Mouse (Mus musculus) heart, postnatal 0 days (tissue): Measurements from ENCODE around the gene Clec4g. TPM values are rescaled to one million over a fixed set of nuclear protein-coding genes. Genes with fewer than 3 reads are reported as not detected.
A peak's percentile ranks its signal among the peaks of the same experiment; 100 is the strongest.

Experiments used
- ATAC-seq: fragments of 200-750 bp; cut with Nextera tagmentation; 2 replicates; pipeline ENCODE4 v1.8.0; 2017; ENCODE audit warnings: low read depth, moderate number of reproducible peaks, moderate library complexity; ENCODE audit not compliant: insufficient read depth
- DNase-seq: peaks from one replicate; pipeline ENCODE4 v3.0.0-alpha.2; 2016; ENCODE audit warnings: low spot score
- H3K27ac ChIP-seq: fragments of 300-500 bp; sonication (generic); 2 replicates; pipeline ENCODE4 v1.5.1; 2014; ENCODE audit warnings: low read depth, mild to moderate bottlenecking
- H3K27me3 ChIP-seq: fragments of 300-500 bp; sonication (generic); 2 replicates; pipeline ENCODE4 v1.6.1; 2014; ENCODE audit warnings: low read length, mixed read lengths; ENCODE audit not compliant: control insufficient read depth, insufficient read depth
- H3K36me3 ChIP-seq: fragments of 300-500 bp; sonication (generic); replicated peaks from 2 replicates; pipeline ENCODE4 v1.6.1; 2014; ENCODE audit warnings: low read length, mixed read lengths; ENCODE audit not compliant: control insufficient read depth, insufficient read depth
- H3K4me1 ChIP-seq: fragments of 300-500 bp; sonication (generic); 2 replicates; pipeline ENCODE4 v1.6.1; 2014; ENCODE audit warnings: antibody characterized with exemption; ENCODE audit not compliant: control insufficient read depth, insufficient read depth
- H3K4me2 ChIP-seq: fragments of 300-500 bp; sonication (generic); 2 replicates; pipeline ENCODE4 v1.6.1; 2014; ENCODE audit warnings: low read depth, mild to moderate bottlenecking, low read length, moderate library complexity
- H3K4me3 ChIP-seq: fragments of 300-500 bp; sonication (generic); 2 replicates; pipeline ENCODE4 v1.5.1; 2014; ENCODE audit warnings: low read depth, low read length
- H3K9ac ChIP-seq: fragments of 300-500 bp; sonication (generic); replicated peaks from 2 replicates; pipeline ENCODE4 v1.6.1; 2014; ENCODE audit warnings: low read depth, low read length, mixed read lengths
- H3K9me3 ChIP-seq: fragments of 300-500 bp; sonication (generic); replicated peaks from 2 replicates; pipeline ENCODE4 v1.6.1; 2016; ENCODE audit warnings: low read length; ENCODE audit not compliant: control insufficient read depth
- CTCF ChIP-seq: IDR thresholded peaks from 2 replicates; pipeline ENCODE4 v1.5.1; 2016; ENCODE audit warnings: antibody characterized with exemption, control low read depth, low read depth
- EP300 ChIP-seq: IDR thresholded peaks from 2 replicates; pipeline ENCODE4 v1.6.1; 2016; ENCODE audit warnings: antibody characterized with exemption, low read depth
- WGBS: fragments of 180-500 bp; shearing (Covaris S2); extraction: QIAGEN DNeasy Blood & Tissue Kit; methylation state at CpG from one replicate; pipeline ENCODE4 v1.1.7; 2014; 5-methylcytosine and 5-hydroxymethylcytosine counted together
- polyA plus RNA-seq: library from polyadenylated mRNA; unstranded; fragments of >200 nt; fragmentation: Nextera tagmentation; extraction: Ambion mirVana; gene quantifications from 2 replicates; pipeline ENCODE4 v1.2.1, GENCODE M21; 2015
- total RNA-seq: library from RNA; depleted of rRNA; stranded (reverse); fragments of >200 nt; gene quantifications from 2 replicates; pipeline ENCODE4 v1.2.3, GENCODE M21; 2014; ENCODE audit warnings: low replicate concordance

Gene Clec4g
- total and polyA plus RNA-seq, 2 experiments from 2014 or later = 2.5 TPM; not detected in 1

GRCm38 (mm10) chr8:3707611-3708010 lies 12.8 kb downstream of the Clec4g start:
- no peak overlapping the region for H3K27ac ChIP-seq
- H3K9me3 ChIP-seq = no peaks in the 10 kb centered on the region
- 52% methylated on average over 7 of the region's 7 CpGs for WGBS
- H3K9ac ChIP-seq = no peak overlapping the region
- H3K36me3 ChIP-seq = no peaks in the 10 kb centered on the region
- H3K4me2 ChIP-seq = no peak overlapping the region
- ATAC-seq (no peak), DNase-seq (no peak)
- no peaks in the 10 kb centered on the region; the same call in 1 of the 2 replicates for H3K4me1 ChIP-seq
- no peaks in the 10 kb centered on the region for H3K27me3 ChIP-seq
- no peak for TF ChIP-seq CTCF
- TF ChIP-seq EP300 = no peak
- H3K4me3 ChIP-seq = no peak overlapping the region

DNA sequence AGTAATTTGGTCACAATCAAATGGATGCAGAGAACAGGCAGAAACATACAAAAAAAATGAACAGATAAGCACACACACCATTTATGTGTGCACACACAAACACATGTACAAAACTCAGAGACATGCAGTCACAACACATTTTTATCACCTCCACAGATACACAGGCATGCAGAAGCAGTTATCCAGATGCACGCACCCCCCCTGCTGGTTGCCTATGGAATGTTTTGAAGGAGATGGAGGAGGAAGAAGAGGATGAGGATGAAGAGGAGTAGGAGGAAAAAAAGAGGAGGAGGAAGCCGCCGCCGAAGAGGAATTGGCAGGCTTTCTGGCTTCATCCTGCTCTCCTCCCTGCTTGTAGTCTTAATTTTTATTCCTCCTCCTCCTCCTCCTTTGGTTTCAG lies 14.7 kb downstream of the Clec4g start:
- no peak overlapping the region for H3K27ac ChIP-seq

GRCm38 (mm10) chr8:3701491-3701890 lies 19.0 kb downstream of the Clec4g start:
- Histone ChIP-seq H3K9ac (no peak overlapping the region), H3K4me3 (no peak overlapping the region), H3K27me3 (no peaks in the 10 kb centered on the region), H3K4me1 (no peaks in the 10 kb centered on the region), H3K36me3 (no peaks in the 10 kb centered on the region), H3K4me2 (no peak overlapping the region), H3K9me3 (no peaks in the 10 kb centered on the region), H3K27ac (no peak overlapping the region)
- ATAC-seq (no peak), DNase-seq (no peak)
- no peak for TF ChIP-seq CTCF
- no peak for TF ChIP-seq EP300
- 94% methylated on average over 1 of the region's 1 CpGs for WGBS

More for the DNA sequence above, 14.7 kb downstream of the Clec4g start:
- Histone ChIP-seq H3K9ac (no peak overlapping the region), H3K27me3 (no peaks in the 10 kb centered on the region), H3K4me1 (no peaks in the 10 kb centered on the region), H3K9me3 (no peaks in the 10 kb centered on the region), H3K4me3 (no peak overlapping the region), H3K36me3 (no peaks in the 10 kb centered on the region), H3K4me2 (no peak overlapping the region)
- no peak for ATAC-seq
- no peak for DNase-seq
- TF ChIP-seq CTCF (peak; percentile 44), EP300 (no peak)
- WGBS = 55% methylated on average over 4 of the region's 4 CpGs

GRCm38 (mm10) chr8:3694121-3694520 lies 26.3 kb downstream of the Clec4g start, which contains the start of gene Fcer2a:
Gene Fcer2a, minus strand, starts transcription at chr8:3694175.
- Histone ChIP-seq H3K9me3 (no peaks in the 10 kb centered on the region), H3K4me2 (no peak within 1 kb of the TSS), H3K4me3 (no peak within 1 kb of the TSS), H3K27me3 (no peaks in the 10 kb centered on the region), H3K9ac (no peak within 1 kb of the TSS), H3K4me1 (no peaks in the 10 kb centered on the region), H3K27ac (no peak within 1 kb of the TSS), H3K36me3 (no peaks in the 10 kb centered on the region)
- TF ChIP-seq CTCF = no peak
- TF ChIP-seq EP300 = no peak
- no peak for DNase-seq
- WGBS = 66% methylated on average over 3 of the region's 3 CpGs
- ATAC-seq = no peak

DNA sequence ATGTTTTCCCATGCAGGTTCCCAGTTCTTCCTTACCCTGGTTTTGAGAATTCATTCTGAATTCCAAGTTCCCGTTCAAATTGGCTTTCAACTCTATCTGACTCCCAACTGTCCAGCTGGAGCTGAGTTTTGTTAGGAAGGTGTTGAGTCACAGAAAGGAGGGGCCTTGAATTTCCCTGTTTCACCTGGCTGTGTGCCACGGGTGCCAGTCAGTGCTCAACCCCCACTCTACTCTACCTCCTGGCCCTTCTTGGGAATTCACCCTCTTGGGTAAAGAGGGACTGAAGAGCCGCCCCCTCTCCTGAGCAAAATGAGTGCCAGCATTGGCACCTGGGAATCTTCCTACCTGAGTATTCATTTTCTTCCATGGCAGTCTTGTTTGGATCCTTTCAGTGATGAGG lies 29.7 kb downstream of the Clec4g start:
- no peaks in the 10 kb centered on the region for H3K27me3 ChIP-seq
- no peak for DNase-seq
- no peaks in the 10 kb centered on the region for H3K9me3 ChIP-seq
- H3K4me3 ChIP-seq = no peak overlapping the region
- no peak overlapping the region for H3K4me2 ChIP-seq
- no peaks in the 10 kb centered on the region for H3K4me1 ChIP-seq
- 59% methylated on average over 3 of the region's 3 CpGs for WGBS
- H3K27ac ChIP-seq = no peak overlapping the region
- no peak overlapping the region for H3K9ac ChIP-seq
- no peaks in the 10 kb centered on the region for H3K36me3 ChIP-seq
- ATAC-seq = no peak
- TF ChIP-seq EP300 = no peak
- no peak for TF ChIP-seq CTCF

DNA sequence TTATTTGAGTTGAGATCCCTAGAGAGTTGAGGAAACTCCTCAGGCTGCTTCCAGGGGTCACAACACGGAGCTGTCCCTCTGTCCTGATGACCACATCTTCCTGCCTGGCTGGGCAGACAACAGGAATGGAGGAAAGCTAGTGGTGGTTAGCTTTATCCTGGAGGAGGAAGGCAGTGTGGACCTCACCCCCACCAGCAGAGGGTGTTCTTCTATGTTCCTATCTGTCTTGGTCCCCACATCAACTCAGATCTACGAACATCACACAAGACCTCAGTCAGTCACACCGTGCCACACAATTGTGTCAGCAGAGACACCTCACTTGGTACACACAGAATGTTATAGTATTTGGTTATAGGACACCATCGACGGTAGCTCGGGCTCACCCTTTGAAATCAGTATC lies 32.9 kb downstream of the Clec4g start:
- 72% methylated on average over 6 of the region's 6 CpGs for whole genome bisulfite sequencing
- H3K9ac ChIP-seq = no peak overlapping the region
- no peaks in the 10 kb centered on the region for H3K4me1 ChIP-seq
- no peak overlapping the region for H3K27ac ChIP-seq
- DNase-seq = no peak
- no peaks in the 10 kb centered on the region for H3K36me3 ChIP-seq
- TF ChIP-seq CTCF = no peak
- TF ChIP-seq EP300 = no peak
- H3K4me2 ChIP-seq = no peak overlapping the region
- H3K4me3 ChIP-seq = no peak overlapping the region
- no peaks in the 10 kb centered on the region for H3K27me3 ChIP-seq
- no peak for ATAC-seq
- no peaks in the 10 kb centered on the region for H3K9me3 ChIP-seq
